Mouse (Mus musculus): ENCODE measurements around the gene Polr2f.

The Polr2f gene

GRCm38 (mm10) chr15:79152709-79153108, 11.9 kb downstream of the Polr2f start:
- DNase-seq (ENCODE audit: low read depth, low spot score), result no peak

- no peak for DNase-seq (ENCODE audit: low read depth, low spot score)
Observed at GRCm38 (mm10) chr15:79155572-79155971, 14.8 kb downstream of the Polr2f start.

GRCm38 (mm10) chr15:79162301-79162700, 21.5 kb downstream of the Polr2f start:
- DNase-seq (ENCODE audit: low read depth, low spot score), result no peak

- DNase-seq (ENCODE audit: low read depth, low spot score), result no peak
Observed at GRCm38 (mm10) chr15:79162822-79163221, 22.0 kb downstream of the Polr2f start.

- no peak for DNase-seq (ENCODE audit: low read depth, low spot score)
Observed at GRCm38 (mm10) chr15:79164251-79164650, 23.4 kb downstream of the Polr2f start.

GRCm38 (mm10) chr15:79165140-79165539, 24.3 kb downstream of the Polr2f start, which contains the start of gene Sox10:
Gene Sox10 (minus strand): TSS chr15:79165240.
- DNase-seq (ENCODE audit: low read depth, low spot score), result no peak

GRCm38 (mm10) chr15:79166712-79167111, 25.9 kb downstream of the Polr2f start:
- peak; percentile 48 for DNase-seq (ENCODE audit: low read depth, low spot score)

GRCm38 (mm10) chr15:79176905-79177304, 36.1 kb downstream of the Polr2f start:
- no peak for DNase-seq (ENCODE audit: low read depth, low spot score)

- DNase-seq (ENCODE audit: low read depth, low spot score), result no peak
Observed at GRCm38 (mm10) chr15:79185213-79185612, 44.4 kb downstream of the Polr2f start.

GRCm38 (mm10) chr15:79187819-79188218, 47.0 kb downstream of the Polr2f start:
- no peak for DNase-seq (ENCODE audit: low read depth, low spot score)

GRCm38 (mm10) chr15:79191426-79191825, 50.6 kb downstream of the Polr2f start:
- DNase-seq (ENCODE audit: low read depth, low spot score), result no peak

- DNase-seq (ENCODE audit: low read depth, low spot score), result no peak
Observed at GRCm38 (mm10) chr15:79192450-79192849, 51.6 kb downstream of the Polr2f start.

- DNase-seq (ENCODE audit: low read depth, low spot score), result peak; percentile 75
Observed at GRCm38 (mm10) chr15:79192885-79193845, 52.4 kb downstream of the Polr2f start.

- no peak for DNase-seq (ENCODE audit: low read depth, low spot score)
Observed at GRCm38 (mm10) chr15:79194048-79194447, 53.2 kb downstream of the Polr2f start.

GRCm38 (mm10) chr15:79194946-79195345, 54.1 kb downstream of the Polr2f start:
- DNase-seq (ENCODE audit: low read depth, low spot score), result no peak

GRCm38 (mm10) chr15:79195492-79195891, 54.7 kb downstream of the Polr2f start:
- DNase-seq (ENCODE audit: low read depth, low spot score), result no peak

- DNase-seq (ENCODE audit: low read depth, low spot score), result no peak
Observed at GRCm38 (mm10) chr15:79199390-79199976, 58.7 kb downstream of the Polr2f start.

All from mesoderm, embryonic 11.5 days (tissue).